Comparison of ENCODE assay signal across 8 mouse cellular contexts in genomic region chr9:108094184-108094941, GRCm38 (mm10). TPM values are rescaled to one million over a fixed set of nuclear protein-coding genes. Genes with fewer than 3 reads are reported as not detected.
DNase-seq lines count a peak whose midpoint lies in the region; ATAC-seq lines count a peak whose summit lies in the region.

Gene Apeh, minus strand, starts transcription at chr9:108094606.

- DNase-seq in CD4-positive, CD25-positive, alpha-beta regulatory T cell, adult 2 months (ENCODE audit: low read depth, low spot score) = peak; percentile 95
- peak; percentile 52 for DNase-seq in fat pad, adult 2 months (ENCODE audit: extremely low read depth, low read depth, low spot score)
- peak; percentile 99 for DNase-seq in kidney, postnatal 10 days
- DNase-seq in natural killer cell, adult 2 months (ENCODE audit: low spot score in 2 of 2) = peak; percentile 95

- H3K4me3 ChIP-seq in brown adipose tissue, adult 24 weeks (ENCODE audit: insufficient read depth, low read depth, low read length) = peak within 1 kb of the TSS; percentile 80
- peak within 1 kb of the TSS; percentile 80 for H3K4me3 ChIP-seq in heart, embryonic 13.5 days
- peak within 1 kb of the TSS; percentile 93 for H3K4me3 ChIP-seq in liver, embryonic 12.5 days
- peak within 1 kb of the TSS; percentile 92 for H3K4me3 ChIP-seq in stomach, embryonic 15.5 days (replicated peaks)

- peak; percentile 91 for ATAC-seq in heart, embryonic 13.5 days (ENCODE audit: extremely low read depth, insufficient number of reproducible peaks, low FRiP score, low TSS enrichment)
- peak; percentile 84 for ATAC-seq in liver, embryonic 12.5 days
- ATAC-seq in stomach, embryonic 15.5 days (ENCODE audit: insufficient read depth, low FRiP score, low read depth) = peak; percentile 94

- H3K36me3 ChIP-seq in heart, embryonic 13.5 days = peaks cover 35% of the 10 kb centered on the region
- peaks cover 55% of the 10 kb centered on the region for H3K36me3 ChIP-seq in liver, embryonic 12.5 days
- H3K36me3 ChIP-seq in stomach, embryonic 15.5 days = peaks cover 27% of the 10 kb centered on the region

- peak within 1 kb of the TSS; percentile 58; the same call in 1 of the 2 replicates for H3K27ac ChIP-seq in brown adipose tissue, adult 24 weeks (replicated peaks; ENCODE audit: low read depth, low read length)
- H3K27ac ChIP-seq in heart, embryonic 13.5 days (replicated peaks) = peak within 1 kb of the TSS; percentile 82
- peak within 1 kb of the TSS; percentile 100 for H3K27ac ChIP-seq in liver, embryonic 12.5 days
- H3K27ac ChIP-seq in stomach, embryonic 15.5 days = peak within 1 kb of the TSS; percentile 89

- under 1% methylated on average over 50 of the region's 52 CpGs for WGBS in heart, embryonic 13.5 days
- WGBS in liver, embryonic 12.5 days (ENCODE audit: insufficient replicate concordance) = under 1% methylated on average over 52 of the region's 52 CpGs
- WGBS in stomach, embryonic 15.5 days = under 1% methylated on average over 52 of the region's 52 CpGs

- H3K4me2 ChIP-seq in heart, embryonic 13.5 days = peak within 1 kb of the TSS; percentile 100
- H3K4me2 ChIP-seq in liver, embryonic 12.5 days = peak within 1 kb of the TSS; percentile 92
- peak within 1 kb of the TSS; percentile 97 for H3K4me2 ChIP-seq in stomach, embryonic 15.5 days

- no peaks in the 10 kb centered on the region; the same call in 1 of the 2 replicates for H3K4me1 ChIP-seq in brown adipose tissue, adult 24 weeks (ENCODE audit: control insufficient read depth, insufficient read depth, insufficient read length, low read length)
- H3K4me1 ChIP-seq in heart, embryonic 13.5 days = peaks cover 52% of the 10 kb centered on the region
- peaks cover 78% of the 10 kb centered on the region for H3K4me1 ChIP-seq in liver, embryonic 12.5 days
- peaks cover 22% of the 10 kb centered on the region for H3K4me1 ChIP-seq in stomach, embryonic 15.5 days

- H3K9me3 ChIP-seq in heart, embryonic 13.5 days = no peaks in the 10 kb centered on the region
- H3K9me3 ChIP-seq in liver, embryonic 12.5 days (replicated peaks) = no peaks in the 10 kb centered on the region
- H3K9me3 ChIP-seq in stomach, embryonic 15.5 days = no peaks in the 10 kb centered on the region

- peak within 1 kb of the TSS; percentile 91 for H3K9ac ChIP-seq in heart, embryonic 13.5 days
- H3K9ac ChIP-seq in liver, embryonic 12.5 days = peak within 1 kb of the TSS; percentile 94
- peak within 1 kb of the TSS; percentile 85 for H3K9ac ChIP-seq in stomach, embryonic 15.5 days

- no peaks in the 10 kb centered on the region for H3K27me3 ChIP-seq in heart, embryonic 13.5 days (replicated peaks)
- no peaks in the 10 kb centered on the region for H3K27me3 ChIP-seq in liver, embryonic 12.5 days (replicated peaks)
- H3K27me3 ChIP-seq in stomach, embryonic 15.5 days (replicated peaks) = no peaks in the 10 kb centered on the region

RNA-seq across cellular contexts. Expression of gene Apeh, which starts in this region (rescaled TPM):
- polyA plus RNA-seq in brown adipose tissue, adult 24 weeks (2012; ENCODE audit: insufficient read depth, insufficient read length, missing spikeins) = 41.1 and 58.6 TPM in 2 replicates
- 51.3 and 62.5 TPM in 2 replicates for polyA plus RNA-seq in heart, embryonic 13.5 days (2015; fragmentation: Nextera tagmentation; extraction: Ambion mirVana)
- polyA plus RNA-seq in liver, embryonic 12.5 days (2016; fragmentation: Nextera tagmentation; extraction: Ambion mirVana) = 199 and 215 TPM in 2 replicates
- 73.7 and 76.1 TPM in 2 replicates for polyA plus RNA-seq in stomach, embryonic 15.5 days (2015; fragmentation: Nextera tagmentation; extraction: Ambion mirVana)

Comparison
In these comparisons a context has a peak if more than half of its experiments do, and no peak if none do; other contexts are left out.
1. Peak in every context shown above with its lines: DNase-seq, ATAC-seq, H3K4me3 ChIP-seq and H3K27ac ChIP-seq.